Mouse (Mus musculus) right cerebral cortex, postnatal 14 days (tissue): ENCODE results near the gene Lypla2.
"Not testable (repeated sequence)": the region's sequence is repeated elsewhere in the genome, so short reads cannot be mapped to it uniquely, and the experiment has no call there.

Experiments used
- DNase-seq: peaks from one replicate; pipeline ENCODE4 v3.0.0; 2022

Gene Lypla2

DNA sequence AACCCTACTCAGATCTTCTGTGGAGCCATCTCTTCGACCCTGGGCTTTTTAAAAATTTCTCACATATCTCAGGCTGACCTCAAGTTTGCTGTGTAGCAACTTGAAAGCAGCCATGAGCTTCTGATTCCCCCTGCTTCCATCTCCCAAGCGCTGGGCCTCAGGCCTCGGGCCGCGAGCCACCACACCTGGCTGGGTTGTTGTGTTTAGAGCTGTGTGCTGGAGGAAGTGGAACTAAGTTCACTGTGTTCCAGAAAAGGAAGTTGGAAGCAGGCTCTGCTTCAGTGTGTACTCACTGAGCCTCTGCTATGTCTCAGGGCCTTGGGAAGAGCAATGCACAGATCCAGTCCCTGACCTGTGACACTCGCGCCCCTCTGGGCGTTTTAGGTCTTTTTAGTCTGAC lies 24.3 kb downstream of the Lypla2 start:
- DNase-seq, result no peak

DNA sequence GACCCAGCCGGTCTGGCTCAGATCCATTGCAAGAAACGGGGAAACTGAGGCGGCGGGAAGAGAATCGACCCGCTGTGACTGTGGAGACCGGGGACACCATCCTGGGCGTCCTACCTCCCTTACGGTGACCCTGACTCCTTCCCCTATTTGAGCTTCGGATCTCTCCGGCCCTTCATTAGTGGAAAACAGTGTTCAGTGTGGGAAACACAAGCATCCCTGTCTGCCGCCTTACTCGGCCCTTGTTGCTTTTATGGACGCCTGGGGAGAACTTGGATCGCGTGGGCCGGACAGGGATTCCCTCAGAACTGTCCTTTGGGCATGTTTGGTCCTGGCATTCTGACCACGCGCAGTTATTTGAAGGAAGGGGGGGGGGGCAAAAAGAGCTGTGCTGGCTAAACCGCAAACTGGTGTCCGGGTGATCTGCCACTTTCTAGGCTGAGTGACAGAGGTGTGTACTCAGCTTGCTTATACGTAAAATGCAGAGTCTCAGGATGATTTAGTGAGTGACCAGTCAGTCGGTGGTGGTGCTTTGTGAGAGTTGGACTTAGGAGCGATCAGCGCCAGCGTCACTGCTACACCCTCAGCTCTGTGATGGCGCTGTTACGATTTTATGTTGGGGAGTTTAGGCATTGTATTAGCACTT lies 25.6 kb downstream of the Lypla2 start:
- DNase-seq, result no peak

DNA sequence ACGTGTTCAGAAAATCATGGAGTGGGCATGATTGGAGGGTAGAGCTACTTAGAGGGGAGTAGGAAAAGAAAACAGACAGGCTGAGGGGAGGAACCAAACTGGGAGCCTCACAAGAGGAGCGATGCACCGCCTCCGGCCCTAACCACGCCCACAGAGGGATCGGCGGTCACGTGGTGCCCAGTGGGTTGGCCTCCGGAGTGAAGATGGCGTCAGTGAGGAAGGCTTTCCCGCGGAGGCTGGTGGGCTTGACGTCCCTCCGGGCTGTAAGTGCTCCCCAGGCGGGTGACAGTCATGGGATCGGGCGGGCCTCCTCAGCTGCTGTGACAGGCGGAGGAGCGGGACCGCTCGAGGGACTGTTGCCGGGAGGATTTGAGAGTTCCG lies 26.2 kb downstream of the Lypla2 start, which contains the start of gene Hmgcl:
TSS of gene Hmgcl (plus strand) at position 171 of the 381 bp plus-strand sequence.
- peak; percentile 94 for DNase-seq

DNA sequence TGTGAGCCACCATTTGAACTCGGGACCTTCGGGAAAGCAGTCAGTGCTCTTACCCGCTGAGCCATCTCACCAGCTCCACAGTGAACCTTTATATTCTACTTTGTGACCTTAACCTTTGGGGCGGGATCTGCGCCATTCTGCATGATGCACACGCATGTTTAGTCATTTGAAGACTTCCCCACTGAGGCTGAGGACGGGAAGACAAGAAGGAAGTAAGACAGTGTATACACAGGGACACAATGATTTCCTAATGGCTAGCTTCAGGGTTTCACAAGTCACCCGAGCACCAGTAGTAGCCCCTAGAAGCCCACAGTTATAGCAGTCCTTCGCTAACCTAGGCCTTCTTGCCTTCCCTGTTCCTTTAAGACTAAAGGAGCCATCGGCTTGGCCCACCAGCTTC lies 26.7 kb downstream of the Lypla2 start:
- no peak for DNase-seq

DNA sequence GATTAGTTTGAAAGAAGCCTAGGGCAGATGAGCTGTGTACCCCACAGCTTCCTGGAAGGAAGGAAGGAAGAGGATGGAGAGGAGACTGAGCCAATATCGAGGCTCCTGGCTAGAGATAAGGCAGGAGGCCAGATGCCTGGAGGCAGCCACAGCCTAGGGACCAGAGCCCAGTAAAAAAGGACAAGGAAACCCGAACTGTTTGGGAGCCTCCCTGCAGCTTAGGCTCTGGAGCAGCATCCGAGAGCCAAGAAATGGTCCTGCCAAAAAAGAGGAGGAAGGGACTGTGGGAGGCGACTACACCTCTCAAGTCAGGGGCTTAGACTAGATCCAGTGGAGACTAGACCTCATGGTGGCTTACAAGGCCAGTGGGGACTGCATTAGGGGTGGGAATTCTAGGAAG lies 29.0 kb downstream of the Lypla2 start:
- no peak for DNase-seq

DNA sequence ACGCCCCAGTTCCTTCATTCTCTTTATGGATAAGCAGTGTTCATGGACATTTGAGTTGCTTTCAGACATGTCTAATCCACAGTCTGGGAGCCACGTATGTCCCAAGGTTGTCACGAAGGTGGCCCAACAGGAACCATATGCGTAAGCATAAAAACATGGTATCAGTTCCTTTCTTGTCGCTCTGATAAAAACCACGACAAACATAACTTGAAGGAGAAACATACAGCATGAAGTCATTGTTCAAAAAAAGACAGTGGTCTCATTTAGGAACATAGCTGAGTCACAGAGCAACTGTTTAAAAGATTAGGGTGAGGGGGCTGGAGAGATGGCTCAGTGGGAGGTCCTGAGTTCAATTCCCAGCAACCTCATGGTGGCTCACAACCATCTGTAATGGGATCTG lies 30.2 kb downstream of the Lypla2 start:
- DNase-seq, result no peak

DNA sequence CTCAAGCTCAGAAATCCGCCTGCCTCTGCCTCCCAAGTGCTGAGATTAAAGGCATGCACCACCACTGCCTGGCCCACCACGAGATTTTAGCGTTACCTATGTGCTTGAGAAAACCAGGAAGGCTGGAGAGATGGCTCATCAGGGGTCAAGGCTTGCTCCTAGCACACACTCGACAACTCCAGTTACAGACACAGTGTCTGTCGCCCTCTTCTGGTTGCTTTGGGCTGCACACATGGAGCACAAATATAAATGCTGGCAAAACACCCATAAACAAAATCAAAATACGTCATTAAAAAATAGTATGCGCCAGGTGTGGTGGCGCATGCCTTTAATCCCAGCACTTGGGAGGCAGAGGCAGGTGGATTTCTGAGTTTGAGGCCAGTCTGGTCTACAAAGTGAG lies 31.4 kb downstream of the Lypla2 start:
- not testable (repeated sequence) for DNase-seq

DNA sequence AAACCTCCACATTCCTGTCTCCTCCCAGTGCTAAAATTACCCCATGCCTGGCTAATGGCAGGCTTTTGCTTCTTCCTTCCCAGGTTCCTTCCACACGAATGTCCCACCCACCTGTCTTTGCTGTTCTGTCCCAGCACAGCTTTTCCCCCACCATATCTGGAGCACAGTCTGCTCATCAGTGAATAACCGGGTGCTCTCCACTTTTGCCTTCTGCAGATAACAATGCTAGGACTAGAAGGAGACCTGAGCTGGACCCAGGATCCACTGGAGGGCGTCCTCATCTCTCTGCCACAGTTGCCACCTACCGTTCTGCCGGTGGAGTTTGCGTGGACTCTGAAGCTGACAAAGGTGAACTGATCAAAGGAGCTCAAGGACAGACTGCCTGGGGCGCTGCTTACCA lies 33.6 kb downstream of the Lypla2 start:
- no peak for DNase-seq

DNA sequence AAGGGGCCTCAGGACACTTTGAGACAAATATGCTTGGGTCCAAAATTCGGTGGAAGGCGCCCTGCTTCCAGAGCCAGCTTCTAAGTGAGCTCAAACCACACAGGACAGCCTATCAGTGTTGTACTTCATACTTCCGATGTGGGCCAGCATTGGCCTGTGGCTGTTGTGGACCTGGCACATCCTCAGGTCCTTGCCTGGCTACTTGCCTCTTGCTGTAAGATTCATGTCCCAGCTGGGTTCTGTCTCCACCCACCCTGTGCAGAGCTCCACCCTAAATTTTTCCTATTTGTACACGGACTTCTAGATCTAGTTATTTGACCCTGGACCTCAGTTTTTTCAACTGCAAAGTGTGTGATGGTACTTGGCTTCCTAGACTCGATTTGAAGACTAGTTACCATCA lies 36.9 kb downstream of the Lypla2 start:
- no peak for DNase-seq

DNA sequence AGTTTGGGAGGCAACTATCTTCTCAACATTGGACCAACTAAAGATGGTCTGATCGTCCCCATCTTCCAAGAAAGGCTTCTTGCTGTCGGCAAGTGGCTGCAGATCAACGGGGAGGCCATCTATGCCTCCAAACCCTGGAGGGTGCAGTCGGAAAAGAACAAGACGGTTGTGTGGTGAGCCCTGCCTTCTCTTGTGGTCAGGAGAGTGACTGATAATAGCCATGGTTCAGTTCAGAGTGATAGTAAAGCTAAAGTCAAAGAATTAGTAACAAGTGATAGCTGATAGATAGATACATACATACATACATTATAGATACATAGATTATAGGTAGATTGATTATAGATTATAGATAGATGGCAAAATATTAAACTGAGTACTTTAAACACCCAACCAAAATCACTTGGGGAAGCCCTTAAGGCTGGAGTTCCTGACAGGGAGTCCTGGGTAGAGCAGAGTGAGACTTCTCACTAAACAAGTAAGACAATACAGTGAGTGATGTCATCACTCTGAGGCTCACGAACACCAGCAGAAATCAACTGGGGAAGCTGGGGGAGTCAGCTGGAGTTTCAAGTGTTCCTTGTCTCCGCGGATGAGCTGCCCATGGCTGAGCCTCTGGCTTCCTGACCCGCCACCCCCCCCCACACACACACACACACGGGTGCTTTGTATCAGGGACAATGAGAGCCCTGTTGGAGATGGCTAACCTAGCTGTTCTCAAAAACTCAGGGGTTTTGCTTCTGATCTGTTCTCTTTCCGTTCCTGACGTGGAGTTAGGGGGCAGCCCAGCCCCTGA lies 37.5 kb downstream of the Lypla2 start:
- DNase-seq, result no peak

DNA sequence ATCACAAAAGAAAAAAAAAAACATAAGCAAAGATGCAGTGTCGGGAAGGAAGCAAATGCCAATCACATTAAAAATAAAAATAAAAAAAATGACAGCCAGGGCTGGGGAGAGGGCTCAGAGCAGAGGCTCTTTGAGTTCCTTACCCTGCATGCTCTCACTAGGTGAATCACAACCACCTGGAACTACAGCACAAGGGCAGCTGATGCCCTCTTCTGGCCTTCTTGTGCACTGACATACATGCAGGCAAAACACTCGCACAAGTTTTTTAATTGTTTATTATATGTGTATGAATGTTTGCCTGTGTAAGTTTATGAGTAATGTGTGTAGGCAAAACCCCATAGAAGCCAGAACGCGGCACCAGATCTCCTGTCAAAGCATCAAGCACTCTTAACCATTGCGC lies 40.6 kb downstream of the Lypla2 start:
- no peak for DNase-seq

DNA sequence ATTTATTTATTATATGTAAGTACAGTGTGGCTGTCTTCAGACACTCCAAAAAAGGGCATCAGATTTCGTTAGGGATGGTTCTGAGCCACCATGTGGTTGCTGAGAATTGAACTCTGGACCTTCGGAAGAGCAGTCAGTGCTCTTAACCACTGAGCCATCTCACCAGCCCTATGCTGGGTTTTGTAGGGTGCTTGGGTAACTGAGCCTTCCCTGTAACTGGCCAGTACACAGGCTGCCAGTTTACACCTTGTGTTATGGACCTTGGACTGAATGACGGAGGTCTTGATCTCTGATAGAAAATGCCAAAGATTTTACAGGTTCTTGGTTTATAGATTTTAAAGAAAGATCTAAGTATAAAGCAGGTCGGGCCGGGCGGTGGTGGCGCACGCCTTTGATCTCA lies 42.2 kb downstream of the Lypla2 start:
- no peak for DNase-seq

DNA sequence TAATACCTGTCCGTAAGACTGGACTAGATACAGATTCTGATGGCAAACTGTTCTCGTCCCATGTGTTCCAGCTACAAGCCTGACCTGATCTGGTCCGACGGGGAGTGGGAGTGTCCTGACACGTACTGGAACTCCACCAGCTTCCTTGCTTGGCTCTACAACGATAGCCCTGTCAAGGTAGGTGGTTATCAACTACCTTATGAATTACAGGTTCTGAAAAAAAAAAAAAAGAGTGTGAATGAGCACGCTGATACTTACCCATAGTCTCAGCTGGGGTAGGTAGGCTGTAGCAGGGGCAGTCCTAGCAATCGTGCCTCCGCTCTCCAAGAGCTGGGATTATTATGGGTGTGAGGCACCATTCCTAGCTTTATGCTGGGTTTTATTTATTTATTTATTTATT lies 42.6 kb downstream of the Lypla2 start:
- DNase-seq, result no peak

DNA sequence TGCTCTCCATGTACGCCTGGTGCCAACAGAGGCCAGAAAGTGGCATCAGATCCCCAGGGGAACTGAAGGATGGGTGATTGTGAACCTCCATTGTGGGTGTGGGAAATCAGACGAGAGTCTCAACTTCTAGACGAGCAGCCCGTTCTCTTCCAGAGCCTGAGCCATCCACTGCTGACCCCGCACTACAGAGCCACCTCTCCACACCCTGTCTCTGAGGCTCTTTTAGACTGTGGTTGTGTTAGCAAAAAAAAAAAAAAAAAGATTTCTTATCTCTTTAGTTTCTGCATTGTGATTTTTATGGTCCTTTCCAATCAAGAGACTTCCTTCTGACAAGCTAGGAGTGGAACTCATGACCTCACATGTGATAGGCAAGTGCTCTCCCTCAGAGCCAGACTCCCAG lies 43.0 kb downstream of the Lypla2 start:
- DNase-seq, result no peak

DNA sequence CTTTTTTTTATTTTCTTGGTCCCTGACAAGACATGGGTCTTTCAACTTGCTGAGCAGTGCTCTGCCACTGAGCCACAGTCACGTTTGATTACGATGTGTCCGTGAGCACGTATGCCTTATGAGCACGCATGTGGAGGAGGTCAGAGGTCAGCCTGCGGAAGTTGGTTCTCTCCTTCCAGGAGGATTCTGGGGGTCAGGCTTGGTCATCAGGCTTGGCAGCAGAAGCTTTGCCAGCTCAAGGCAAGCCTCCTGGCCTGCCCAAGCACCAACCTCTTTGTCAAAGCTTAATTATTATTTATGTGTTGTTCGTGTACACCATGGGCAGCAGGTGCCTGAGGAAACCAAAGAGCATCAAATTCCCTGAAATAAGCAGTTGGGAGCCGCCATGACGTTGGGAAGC lies 44.0 kb downstream of the Lypla2 start:
- DNase-seq, result no peak

DNA sequence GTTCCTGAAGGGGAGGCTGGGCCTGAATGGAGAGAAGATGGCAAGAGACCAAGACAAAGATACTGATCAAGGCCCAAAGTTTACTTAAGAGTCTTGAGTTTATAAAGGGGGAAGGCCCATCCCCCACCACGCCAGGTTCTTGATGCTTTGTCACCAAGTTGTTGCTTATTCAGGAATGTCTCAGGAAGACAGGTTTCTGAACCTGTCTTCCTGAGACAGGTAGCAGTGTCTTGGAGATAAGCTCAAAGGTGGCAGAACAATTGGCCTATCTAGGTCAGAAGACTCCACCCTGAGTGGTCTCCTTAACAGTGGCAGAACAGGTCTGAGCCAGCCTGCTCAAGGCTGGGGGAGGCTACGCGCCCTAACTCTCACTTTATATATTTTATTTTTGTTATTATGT lies 45.6 kb downstream of the Lypla2 start:
- DNase-seq, result no peak

DNA sequence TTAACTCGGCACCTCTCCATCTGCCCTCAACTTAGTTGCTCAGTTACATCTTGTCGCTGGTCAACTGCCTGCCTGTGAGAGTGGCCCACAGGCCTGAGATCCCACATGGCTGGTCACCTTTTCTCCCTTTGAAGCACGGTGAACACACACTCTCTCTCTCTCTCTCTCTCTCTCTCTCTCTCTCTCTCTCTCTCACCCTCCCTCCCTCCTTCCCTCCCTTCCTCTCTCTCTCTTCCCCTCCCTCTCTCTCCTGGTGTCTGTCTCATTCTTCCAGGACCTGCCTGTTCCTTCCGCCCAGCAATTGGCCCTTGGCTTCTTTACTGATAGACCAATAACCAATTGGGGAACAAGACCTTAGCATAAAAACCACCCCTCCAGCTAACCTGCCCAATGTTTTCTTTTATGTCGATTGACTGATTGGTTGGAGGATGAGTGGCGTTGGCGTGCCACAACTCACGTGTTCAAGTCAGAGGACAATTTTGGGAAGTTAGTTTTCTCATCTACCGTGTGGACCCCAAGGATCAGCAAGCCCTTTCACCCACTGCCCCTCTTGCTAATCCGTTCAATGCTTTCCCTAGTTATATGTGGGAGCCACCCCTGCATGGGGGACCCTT lies 46.1 kb downstream of the Lypla2 start:
- no peak for DNase-seq

DNA sequence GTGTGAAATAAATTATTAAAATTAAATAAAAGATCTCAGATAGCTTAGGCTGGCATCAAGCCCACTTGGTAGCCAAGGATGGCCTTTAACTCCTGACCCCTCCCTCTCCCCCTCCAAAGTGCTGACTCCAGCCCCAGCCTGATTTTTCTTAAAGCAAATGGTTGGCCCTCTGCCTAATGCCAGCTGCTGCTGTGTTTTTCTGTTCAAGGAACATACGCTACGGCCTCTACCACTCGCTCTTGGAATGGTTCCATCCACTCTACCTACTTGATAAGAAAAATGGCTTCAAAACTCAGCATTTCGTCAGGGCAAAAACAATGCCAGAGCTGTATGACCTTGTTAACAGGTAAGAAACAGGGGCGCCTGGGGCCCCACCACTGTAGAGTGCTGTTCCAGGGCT lies 47.1 kb downstream of the Lypla2 start:
- no peak for DNase-seq

DNA sequence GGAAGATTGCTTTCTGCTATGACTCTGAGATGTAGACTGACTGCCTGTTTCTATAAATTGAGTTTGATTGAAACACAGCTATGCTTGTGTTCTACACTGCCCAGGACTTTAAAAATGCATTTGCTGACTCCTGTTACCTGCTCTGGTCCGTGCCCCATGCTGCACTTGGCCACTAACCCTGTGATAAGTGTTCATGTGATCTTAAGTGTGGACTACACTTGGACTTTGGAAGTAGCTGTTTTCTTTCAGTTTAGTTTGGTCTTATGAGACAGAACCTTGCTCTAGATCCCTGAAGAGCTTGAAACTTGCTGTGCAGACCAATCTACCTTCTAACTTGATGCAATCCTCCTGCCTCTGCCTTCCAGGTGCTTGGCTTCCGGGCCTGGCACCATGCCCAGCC lies 48.0 kb downstream of the Lypla2 start:
- no peak for DNase-seq

DNA sequence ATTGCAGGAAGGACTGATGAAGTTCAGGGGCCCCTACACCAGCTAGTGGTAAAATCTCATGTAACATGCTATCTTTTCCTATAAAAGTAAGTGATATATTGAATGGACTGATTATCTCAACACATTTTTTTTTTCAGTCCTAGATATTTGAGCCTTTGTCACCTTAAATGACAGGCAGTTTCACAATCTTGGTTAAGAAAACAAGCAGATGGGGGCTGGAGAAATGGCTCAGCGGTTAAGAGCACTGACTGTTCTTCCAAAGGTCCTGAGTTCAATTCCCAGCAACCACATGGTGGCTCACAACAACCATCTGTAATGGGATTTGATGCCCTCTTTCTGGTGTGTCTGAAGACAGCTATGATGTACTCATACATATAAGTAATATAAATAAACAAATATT lies 50.2 kb downstream of the Lypla2 start:
- DNase-seq, result no peak

DNA sequence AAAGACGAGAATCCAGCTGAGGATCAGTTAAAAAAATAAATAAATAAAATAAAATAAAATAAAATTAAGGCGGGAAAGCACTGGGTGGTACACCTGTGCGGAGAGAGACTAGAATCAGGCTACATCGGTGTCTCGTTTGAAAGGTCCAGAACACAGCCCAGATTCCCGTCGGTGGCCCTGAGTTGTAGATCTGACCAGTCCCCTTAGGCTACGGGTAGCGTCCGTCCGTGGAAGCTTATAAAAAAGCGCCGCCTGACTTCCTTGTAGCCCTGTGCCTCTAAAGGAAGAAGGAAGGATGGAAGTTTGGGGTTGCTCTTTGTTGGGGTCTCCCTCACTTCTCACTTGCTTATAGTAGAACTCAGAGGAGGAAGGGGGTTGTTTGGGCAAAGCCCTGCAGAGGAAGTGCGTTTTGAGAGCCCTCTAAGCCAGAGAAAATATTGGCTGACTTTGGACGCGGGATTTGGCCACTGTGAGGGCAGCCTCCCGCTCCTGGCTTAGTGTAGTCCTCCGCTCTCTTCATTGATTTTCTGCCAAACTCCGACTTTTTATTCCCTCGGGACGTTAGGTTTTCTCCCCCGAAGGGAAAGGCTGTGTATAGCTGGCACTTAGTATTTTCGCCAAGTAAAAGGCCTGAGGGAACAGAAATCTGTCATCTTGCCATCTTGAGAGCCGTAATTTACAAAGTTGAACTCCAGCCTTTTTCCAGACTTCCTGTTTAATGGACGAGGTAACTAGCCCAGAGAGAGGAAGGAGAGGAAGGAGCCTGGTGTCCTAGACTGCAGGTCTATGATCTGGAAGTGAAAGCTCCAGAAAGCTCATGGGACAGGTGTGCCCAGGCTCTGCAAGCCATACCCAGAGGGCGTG lies 50.9 kb downstream of the Lypla2 start:
- no peak for DNase-seq

DNA sequence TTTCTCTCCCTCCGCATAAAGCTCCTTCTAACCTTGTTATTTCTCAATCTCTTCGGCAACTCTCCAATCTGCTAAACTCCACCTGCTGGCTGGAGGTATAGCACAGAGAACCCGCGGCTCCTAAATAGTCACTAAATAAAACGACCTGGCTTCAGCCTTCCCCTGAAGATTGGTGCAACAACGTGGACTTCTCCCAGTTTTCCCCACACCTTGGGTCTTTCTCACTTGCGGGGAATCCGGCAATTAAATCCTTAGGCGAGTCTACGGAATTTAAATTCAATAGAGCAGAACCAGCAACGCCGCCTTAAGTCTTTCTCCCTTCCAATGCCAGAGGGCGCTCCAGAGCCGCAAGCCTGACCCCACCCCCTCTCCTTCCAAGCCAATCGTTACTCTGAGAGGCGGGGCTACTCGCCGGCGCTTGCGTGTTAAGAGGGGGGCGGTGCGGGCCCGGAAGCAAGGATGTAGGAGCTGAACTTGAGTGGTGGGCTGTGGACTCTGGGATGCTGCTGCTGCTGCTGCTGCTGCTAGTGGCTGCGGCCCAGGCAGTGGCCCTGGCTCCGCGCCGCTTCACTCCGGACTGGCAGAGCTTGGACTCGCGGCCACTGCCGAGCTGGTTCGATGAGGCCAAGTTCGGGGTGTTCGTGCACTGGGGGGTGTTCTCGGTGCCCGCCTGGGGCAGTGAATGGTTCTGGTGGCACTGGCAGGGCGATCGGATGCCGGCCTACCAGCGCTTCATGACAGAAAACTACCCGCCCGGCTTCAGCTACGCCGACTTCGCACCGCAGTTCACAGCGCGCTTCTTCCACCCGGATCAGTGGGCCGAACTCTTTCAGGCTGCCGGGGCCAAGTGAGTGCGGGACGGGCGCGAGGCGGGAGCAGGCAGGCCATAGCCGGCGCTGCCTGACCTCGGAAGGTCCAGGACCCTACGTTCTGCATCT lies 51.9 kb downstream of the Lypla2 start, which contains the start of gene Fuca1:
TSS of gene Fuca1 (plus strand) at position 432 of the 938 bp plus-strand sequence.
- peak; percentile 95 for DNase-seq
